Mouse (Mus musculus): ENCODE results near the gene Sycn.

The Sycn gene

GRCm38 (mm10) chr7:28587644-28588043 is 47.0 kb downstream of the Sycn start:
- no peak for DNase-seq

Measured in spleen, adult 18-20 months (tissue).